Mouse (Mus musculus) left cerebral cortex, postnatal 4 days (tissue): ENCODE data around the gene Mogat1. TPM values are rescaled to one million over a fixed set of nuclear protein-coding genes. Genes with fewer than 3 reads are reported as not detected.
"Not testable (repeated sequence)": the region's sequence is repeated elsewhere in the genome, so short reads cannot be mapped to it uniquely, and the experiment has no call there.

ENCODE experiments used
- DNase-seq: peaks from one replicate; pipeline ENCODE4 v3.0.0-alpha.2; 2022
- intact Hi-C: fragments of 180-260 bp; cut with DNase I; formaldehyde crosslinking; loops from one replicate; pipeline ENCODE4 v1.15.1; 2025
- total RNA-seq, 2 experiments: library from RNA; stranded (reverse); gene quantifications; 2 replicates each; pipeline ENCODE4 v1.2.3; 2021

Mogat1 gene
- total RNA-seq, result not detected

DNA sequence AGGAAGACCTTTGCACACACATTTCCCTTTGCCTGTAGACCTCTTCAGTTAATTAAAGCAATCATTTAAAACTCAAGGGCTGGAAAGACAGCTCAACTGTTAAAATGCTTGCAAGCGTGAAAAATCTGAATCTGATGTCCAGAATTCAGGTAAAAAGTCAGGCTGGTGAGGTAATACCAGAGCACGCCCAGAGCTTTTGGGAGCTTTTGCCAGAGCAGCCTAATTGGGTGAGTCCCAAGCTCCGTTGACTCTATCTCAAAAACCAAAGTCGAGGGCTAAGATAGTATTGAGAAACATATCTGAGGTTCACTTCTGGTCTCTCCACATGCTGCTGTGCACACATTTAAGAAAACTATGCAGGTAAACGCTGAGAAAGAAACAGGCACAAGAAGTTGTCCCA lies at the start of gene Mogat1:
Gene Mogat1, plus strand, starts transcription at position 130 of the 400 bp plus-strand sequence.
- DNase-seq, result no peak
- intact Hi-C loops, result no loop called here

DNA sequence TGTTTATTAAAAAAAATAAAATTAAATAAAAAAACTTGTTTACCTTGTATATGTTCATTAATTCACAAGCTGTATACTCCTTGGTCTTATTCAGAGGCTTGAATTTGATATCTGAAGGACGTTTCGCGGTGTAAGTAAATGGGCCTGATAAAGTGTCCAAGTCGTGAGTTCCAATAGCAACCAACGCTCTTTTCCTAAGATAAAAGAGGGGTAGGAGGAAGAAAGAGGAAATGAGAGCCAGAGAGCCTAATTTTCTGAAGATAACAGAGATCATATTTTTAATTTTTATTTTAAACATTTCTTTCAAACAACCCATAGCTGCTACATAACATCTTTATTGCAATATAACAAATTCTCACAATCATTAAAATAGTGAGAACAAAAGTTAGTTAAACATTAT lies 38.4 kb upstream of the Mogat1 start:
- intact Hi-C loops, result no loop called here
- no peak for DNase-seq

DNA sequence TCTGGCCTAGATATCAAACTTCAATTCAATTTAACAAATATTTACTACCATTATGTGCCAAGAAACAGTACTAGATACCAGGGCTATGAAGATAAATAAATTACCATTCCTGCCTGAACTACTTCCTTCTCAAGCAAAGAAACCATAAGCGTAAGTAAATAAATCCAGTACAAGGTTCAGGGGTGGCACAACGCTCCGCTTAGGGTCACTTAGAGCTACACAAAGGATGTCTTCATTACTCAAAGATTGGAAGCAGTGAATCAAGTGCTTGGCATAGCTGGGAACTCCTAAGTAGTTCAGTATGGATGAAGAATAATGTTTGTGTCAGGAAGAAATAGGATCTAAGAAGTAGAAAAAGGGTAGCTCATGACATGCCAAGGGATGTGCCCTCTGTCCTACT lies 27.4 kb upstream of the Mogat1 start:
- DNase-seq, result no peak
- intact Hi-C loops, result no loop called here

DNA sequence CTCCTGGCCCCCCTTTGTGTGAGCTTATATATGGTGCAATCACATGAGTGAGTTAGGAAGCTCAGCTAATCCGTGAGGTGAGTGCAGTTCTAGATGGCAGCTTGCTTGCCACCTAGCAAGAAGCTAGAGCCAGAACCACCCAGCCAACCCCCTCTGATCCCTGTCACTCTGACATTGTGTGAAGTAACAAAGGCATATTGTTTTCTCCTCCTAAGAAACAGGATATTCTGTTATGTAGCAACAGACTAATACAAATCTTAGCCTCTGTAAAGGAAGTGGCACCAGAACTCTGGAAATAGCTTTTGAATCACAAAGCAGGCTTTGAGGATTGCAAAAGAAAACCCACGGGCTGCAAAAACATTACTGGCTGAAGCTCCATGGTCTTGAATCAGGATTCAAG lies 26.4 kb upstream of the Mogat1 start:
- no peak for DNase-seq
- intact Hi-C loops, result no loop called here

DNA sequence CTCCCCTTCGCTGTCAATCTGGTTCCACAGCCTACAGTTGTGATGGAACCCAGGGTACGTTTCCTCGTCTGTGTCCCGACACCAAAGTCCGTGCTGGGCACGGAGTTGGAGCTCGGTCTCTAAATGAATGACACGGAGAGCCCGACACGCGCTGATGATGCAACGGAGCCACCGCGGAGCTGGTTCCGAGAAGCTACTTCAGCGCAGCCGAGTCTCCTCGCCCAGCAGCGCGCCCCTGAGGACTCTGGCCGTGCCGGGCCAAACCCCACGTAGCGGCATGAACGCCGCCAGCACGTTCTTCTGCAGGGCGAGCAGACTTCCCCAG lies 22.4 kb upstream of the Mogat1 start:
- no peak for DNase-seq
- intact Hi-C loops, result no loop called here

DNA sequence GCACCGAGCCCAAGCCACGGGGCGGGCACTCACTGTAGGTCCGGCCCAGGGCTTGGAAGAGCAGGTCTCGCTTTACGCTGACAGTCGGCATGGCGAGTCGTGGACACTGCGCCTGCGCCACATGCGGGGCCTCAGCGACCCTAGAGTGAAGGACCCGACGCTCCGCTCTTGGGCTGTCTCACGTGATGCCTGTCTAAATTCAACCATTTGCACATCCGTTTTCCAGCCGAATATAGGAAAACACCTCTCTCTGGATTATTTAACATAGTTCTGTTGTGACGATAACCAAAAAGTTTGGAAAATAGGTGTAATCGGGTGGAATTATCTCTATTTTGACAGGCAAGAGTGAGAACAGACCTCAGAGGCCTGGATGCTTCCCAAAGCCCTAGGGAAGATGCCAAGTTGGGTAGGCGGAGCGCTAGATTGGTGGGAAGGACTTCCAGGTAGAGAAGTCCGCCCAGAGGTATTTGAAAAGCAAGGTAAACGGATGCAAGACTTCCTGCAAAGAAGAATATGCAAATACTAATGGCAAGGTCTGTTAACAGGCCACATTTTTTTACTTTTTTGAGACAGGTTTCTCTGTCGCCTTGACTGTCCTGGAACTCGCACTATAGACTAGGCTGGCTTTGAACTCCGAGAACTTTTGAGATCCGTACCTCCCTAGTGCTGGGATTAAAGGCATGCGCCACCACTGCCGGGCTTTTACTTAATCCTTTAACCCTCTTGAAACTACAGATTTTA lies 21.9 kb upstream of the Mogat1 start, which contains the start of gene Farsb:
Gene Farsb, minus strand, starts transcription at position 146 of the 741 bp plus-strand sequence.
- intact Hi-C loops, result no loop called here
- DNase-seq, result peak; percentile 92

DNA sequence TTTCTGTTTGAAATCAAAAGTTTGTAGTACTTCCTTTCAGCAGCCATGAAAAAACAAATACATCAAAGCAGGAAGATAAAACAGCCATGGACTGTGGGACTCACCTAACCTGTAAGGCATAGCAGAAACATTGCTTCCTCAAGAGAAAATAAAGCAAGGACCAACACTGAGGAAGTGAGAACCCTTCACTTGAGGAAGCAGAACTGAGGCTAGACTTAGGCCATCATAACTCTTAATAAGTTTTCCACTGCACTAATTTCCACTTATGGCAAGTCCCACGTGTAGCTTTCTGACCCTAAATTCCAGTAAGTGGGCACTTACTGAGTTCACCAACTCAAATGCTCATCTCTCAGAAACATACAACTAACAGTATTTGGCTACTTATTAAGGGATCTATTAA lies 20.6 kb upstream of the Mogat1 start:
- intact Hi-C loops, result no loop called here
- DNase-seq, result no peak

DNA sequence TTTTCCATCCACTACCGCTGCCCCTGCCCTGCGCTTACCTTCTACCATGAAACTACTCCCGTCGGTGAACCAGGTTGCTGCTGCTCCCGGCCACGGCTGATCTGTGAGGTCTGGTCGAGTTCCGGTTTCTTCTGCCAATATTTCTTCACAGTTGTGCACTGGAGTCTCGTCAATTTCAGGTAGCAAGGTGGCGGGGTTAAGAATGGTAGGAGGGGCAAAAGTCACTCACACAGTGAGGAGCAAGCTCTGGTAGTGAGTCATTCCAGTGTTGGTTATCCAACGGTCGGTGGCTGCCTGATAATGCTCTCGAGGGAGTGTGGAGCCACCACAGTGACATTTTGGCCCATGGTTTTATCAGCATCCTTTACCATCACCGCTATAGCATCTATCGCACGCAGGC lies 9.8 kb upstream of the Mogat1 start:
- intact Hi-C loops, result no loop called here
- DNase-seq, result no peak

DNA sequence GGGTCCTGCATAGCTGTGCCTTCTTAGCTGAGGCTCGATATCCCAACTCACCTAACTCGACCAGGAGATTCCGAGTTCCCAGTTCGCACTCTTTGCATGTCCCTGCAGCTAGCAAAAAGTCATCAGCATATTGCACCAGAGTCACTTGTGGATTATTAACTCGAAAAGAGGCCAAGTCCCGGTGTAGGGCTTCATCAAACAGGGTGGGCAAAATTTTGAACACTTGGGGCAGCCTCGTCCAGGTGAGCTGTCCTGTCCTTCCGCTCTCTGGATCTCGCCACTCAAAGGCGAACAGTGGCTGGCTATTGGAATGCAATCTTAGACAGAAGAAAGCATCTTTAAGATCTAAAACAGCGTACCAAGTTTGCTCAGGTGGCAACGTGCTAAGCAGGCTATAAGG lies 8.9 kb upstream of the Mogat1 start:
- intact Hi-C loops, DNase-seq: not testable (repeated sequence)

DNA sequence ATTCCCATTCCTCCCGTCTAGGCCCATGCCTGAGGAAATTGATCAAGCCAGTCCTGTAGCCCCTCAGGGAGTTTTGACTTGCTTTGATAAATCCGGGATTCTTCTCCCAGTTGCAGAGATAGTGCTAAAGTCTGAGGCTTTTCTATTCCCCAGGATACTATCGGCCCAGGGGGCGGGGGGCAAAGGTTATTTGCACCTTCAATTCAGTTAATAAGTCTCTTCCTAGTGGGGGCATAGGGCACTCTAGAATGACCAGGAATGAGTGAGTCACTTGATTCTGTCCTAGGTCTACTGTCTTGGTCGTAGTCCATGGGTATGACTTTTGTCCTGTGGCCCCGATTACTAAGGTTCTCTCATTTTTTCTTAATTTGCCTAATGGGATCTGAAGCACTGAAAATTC lies 8.3 kb upstream of the Mogat1 start:
- intact Hi-C loops, result no loop called here
- no peak for DNase-seq

DNA sequence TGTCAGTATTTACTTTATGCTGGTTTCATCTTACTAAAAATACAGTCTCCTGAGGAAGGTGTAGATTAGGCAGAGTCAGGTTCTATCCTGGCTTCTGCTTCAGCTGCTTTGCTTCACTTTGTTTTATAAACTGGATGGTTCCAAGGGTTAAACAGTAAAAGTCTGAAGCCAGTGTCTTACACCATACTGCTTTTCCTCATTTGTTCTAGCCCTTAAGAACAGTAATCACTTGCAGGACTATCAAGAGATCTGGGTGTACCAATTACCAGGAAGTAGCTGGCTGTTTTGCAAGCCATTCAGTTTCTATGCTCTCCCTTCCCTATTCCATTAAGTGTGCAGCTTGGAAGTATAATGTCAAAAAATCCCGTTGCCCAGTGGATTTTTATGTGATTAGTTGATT lies 3.7 kb upstream of the Mogat1 start:
- intact Hi-C loops, result no loop called here
- no peak for DNase-seq

DNA sequence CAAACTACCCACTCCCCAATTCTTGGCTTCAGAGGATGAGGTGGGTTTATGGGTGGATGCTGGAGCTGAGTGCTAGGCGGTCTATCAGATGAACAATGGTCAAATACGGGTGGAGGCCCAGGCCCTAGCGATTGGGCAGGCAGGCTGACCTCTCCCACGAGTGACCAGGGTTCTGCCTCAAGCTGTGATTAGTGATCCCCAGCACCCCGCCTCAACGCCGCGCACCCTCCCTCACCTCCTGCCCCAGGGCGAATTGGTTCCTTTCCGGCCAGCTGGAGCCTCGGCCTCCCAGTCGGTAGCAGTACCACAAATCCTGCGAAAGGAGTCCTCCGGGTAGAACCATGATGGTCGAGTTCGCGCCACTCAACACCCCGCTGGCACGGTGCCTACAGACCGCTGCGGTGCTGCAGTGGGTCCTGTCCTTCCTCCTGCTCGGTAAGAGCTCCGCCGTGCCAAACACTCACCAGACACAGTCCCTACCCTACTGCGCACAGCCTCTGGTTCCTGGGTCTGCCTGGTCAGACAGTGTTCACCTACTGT lies 900 bp downstream of the Mogat1 start, which contains the start of gene BC035947:
Gene BC035947, minus strand, starts transcription at position 538 of the 540 bp plus-strand sequence.
- intact Hi-C loops, result no loop called here
- DNase-seq, result peak; percentile 38

DNA sequence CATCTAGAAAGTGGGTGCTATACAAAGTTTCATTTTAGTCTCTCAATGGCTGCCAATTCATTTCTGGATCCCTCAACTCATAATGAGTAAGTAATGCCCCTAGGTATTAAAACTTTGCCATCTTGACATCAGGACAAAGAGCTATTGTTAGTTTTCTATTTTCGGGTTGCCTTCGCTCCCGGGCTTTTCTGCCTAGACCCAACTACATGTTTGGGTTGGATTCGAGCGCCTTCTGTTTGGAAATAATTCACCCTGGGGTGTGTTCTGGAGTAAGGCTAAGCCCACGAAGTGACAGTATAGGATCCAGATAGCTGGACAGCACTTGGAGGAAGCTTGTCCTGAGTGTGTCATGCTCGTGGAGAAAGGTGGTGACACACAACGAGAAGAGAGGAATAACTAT lies 2.0 kb downstream of the Mogat1 start:
- no peak for DNase-seq
- intact Hi-C loops, result no loop called here

DNA sequence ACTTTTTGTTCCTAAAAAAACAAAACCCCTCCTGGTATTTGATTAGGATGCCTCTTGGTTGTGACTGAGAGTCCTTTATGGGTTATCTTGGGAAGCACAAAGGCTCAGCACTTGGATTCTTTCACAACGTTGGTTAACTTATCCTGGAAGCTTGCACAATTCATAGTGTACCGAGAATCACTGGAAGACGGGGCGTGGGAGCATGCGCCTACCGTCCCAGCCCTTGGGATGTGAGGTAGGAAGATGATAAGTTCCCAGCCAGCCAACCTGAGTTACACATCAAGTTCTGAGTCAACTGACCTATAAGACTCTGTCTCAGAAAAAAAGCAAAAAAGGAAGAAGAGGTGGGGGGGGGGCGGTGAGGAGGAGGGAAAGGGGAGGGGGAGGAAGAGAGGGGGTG lies 8.1 kb downstream of the Mogat1 start:
- intact Hi-C loops, result no loop called here
- no peak for DNase-seq

DNA sequence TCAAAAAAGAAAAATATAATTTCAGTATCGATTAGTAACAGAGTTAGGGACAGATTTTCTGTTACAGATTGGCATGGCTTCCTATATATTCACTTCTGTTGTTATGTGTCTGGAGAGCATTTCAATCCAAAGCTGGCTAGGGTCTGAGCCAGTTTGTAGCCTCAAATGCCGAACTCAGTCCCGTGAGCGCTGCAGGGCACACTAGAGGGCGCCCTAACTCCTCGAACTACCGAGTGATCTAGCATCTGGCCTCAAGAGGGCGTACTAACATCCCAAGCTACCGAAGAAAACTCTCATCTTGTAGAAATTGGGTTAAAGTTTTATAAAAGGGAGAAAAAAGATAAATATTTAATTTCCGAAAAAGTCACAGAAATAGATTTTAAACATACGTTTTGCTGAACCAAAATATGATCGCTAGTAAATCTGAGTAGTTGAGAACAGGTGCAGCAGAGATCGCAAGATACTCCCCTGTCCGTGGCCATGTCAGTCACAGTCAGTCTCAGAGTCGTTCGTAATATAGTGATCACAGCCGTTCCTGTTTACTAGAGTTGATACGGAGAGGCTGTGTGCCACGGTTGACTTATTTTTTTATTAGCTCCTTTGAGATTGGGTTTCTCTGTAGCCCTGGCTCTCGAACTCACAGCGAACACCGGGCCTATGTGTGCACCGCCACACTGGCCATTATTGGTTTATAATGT lies 14.5 kb downstream of the Mogat1 start:
- intact Hi-C loops, result no loop called here
- peak; percentile 66 for DNase-seq

DNA sequence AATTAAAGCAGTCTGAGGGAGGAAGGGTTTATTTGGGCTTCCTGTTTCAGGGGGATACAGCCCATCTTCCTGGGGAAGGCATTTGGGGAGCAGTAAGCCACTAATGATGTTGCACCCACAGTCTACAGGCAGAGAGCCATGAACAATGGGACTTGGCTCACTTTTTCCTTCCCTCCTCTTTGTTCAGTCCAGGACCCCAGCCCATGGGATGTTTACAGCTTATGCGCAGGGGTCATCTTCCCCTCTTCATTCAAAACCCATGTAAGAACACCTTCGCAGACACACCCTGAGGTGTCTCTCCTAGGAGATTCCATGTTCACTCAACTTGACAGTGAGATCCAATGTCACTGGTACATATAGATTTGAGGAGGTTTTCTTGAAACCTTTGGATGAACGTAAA lies 17.6 kb downstream of the Mogat1 start:
- no peak for DNase-seq
- intact Hi-C loops, result no loop called here

DNA sequence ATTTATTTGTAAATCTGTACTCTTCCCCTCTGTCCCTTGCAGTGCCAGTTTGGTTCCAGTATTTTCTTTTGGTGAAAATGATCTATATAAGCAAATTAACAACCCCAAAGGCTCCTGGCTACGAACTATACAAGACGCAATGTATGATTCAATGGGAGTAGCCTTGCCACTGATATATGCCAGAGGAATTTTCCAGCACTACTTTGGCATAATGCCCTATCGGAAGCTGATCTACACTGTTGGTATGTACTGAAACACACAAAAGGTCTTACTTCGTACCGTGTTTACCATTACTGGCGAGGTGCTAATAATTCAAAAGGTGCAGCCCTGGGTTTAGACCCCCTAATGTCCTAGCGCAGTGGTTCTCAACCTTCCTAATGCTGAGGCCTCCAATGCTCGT lies 18.2 kb downstream of the Mogat1 start:
- intact Hi-C loops, result no loop called here
- no peak for DNase-seq

DNA sequence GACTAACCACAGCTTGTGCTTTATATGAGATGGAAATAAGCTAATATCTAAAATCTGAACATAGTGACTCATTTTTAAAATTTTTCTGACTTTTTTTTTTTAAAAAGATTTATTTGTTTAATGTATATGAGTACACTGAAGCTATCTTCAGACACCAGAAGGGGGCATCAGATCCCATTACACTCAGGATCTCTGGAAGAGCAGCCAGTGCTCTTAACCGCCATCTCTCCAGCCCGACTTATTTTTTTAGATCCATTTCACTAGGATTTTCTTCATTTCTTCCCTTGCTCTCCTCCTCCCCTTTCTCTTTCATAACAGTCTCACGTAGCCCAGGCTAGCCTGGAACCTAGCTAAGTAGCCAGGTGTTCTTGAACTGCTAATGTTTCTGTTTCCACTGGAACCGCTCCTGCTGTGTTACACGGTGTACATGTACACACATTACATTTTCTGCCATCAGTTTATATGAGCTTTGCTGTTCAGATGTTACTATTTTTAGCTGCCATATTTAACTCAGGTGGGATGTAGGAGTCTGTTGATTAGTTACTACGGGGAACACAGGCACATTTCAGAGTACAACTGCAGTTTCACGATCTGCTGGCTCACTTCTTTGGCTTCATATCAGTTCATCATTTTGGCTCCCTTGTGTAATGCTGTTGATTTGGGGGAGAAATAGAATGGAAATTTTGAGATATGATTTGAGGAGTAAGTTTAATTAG lies 19.9 kb downstream of the Mogat1 start:
- DNase-seq, result no peak
- intact Hi-C loops, result loop anchor here (10.0 kb wide), 2 partner anchors 134 to 1114 kb away; no protein-coding TSS in a partner anchor

DNA sequence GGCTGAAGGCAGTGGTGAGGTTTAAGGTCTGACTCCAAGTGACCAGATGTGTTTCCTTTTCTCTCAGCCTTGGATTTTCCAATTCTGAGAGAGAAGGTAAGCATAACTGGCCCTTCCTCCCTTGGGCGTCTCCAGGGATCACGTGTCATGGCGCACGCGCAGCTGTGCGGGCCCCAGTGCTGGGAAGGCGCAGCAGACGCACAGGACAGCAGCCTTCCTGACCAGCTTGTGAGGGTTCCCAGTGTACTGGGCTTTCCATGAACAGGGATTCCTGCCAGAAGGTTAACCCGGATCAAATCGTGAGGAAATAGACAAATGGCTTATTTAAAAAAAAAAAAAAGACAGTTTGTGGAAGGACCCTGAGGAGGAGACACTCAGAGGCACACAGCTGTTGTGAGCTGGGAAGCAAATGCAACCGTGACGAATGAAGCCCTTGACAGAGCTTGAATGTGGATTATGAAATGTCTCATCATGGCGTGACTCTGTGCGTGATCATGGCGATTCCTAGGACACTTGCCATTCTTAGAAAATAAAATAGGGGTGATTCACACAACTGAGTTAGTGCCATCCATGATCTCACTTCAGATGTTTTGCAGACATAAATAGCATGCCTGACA lies 21.5 kb downstream of the Mogat1 start:
- intact Hi-C loops, result loop anchor here (10.0 kb wide), 2 partner anchors 133 to 1113 kb away; no protein-coding TSS in a partner anchor
- DNase-seq, result peak; percentile 23

DNA sequence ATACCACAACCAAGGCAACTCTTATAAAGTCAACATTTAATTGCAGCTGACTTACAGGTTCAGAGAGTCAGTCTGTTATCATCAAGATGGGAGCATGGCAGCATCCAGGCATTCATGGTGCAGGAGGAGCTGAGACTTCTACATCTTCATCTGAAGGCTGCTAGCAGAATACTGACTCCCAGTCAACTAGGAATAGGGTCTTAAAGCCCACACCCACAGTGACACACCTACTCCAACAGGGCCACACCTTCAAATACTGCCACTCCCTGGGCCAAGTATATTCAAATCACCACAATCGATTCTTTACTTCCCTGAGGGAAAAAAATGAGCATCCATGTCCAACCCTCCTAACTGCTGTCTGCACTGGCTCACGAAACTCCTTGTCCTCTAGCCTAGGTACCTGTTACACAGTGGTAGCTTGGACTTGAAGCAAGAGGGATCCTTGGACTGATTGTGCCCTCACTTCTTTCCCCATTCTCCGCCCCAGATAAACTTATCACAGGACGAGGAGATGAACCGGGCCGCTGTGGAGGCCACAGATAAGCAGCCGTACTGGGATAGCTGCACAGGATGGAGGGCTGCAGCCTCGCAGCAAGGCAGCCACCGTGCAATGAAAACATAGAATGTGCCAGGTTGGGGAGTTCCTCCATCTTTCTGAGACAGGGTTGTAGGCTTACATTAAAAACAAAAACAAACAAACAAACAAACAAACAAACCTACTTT lies 23.8 kb downstream of the Mogat1 start:
- no peak for DNase-seq
- intact Hi-C loops, result loop anchor here (10.0 kb wide), 2 partner anchors 130 to 1110 kb away; no protein-coding TSS in a partner anchor
